Mouse (Mus musculus): ENCODE data around the gene Phtf2. TPM values are rescaled to one million over a fixed set of nuclear protein-coding genes. Genes with fewer than 3 reads are reported as not detected.

The Phtf2 gene
- 55.8 TPM for polyA plus RNA-seq (2017; shearing (Covaris generic))

DNA sequence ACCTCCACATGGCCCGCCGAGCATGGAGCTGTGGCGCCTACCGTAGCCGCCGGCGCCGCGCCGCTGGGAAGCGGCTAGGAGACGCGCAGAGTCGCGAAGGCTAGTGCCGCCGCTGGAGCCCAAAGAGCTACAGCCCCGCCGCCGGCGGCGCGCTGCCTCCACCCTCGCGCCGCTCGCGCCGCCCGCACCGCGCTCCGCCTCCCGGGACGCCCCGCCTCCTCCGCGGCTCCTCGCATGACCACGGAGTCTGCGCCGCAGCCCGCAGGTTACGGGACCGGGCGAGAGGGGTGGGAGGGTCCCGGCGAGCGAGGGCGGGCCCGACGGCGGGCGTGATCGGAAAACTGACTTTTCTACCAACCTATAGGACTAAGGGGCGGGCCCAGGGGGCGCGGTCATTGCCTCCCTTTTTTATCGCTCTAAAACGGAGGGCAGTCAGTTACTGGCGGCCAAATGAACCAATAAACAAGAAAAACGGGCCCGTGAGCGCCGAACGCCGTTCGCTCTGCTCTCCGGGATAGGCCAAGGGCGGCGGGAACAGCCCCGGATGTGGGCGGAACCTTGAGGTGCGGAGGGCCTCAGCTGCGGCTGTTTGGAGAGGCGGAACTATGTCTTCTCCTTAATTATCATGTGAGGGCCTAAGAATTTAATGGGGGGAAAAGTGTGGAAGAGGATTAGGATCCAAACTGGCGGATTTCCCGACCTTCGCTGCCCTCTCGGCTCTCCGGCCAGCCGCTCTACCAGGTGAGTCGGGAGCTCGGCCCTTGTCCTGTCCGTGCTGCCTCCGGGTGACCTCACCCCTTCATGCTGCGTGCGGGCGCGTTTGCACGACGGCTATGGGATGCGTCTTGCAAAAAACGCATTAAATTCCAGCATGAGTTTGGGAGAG, at the start of gene Phtf2, which contains the start of gene Tmem60:
TSS of gene Phtf2 (minus strand) at position 210 of the 886 bp plus-strand sequence.
TSS of gene Tmem60 (plus strand) at position 277 of the 886 bp plus-strand sequence.

Other genes with a start within 250 kb of the Phtf2 start
- gene Tmem60, start 67 bp upstream of the Phtf2 start, polyA plus RNA-seq (2017; shearing (Covaris generic)), result 59.0 TPM
- 20.2 TPM for gene Rsbn1l, start 74.3 kb upstream of the Phtf2 start, polyA plus RNA-seq (2017; shearing (Covaris generic))
- gene Ptpn12, start 173.8 kb upstream of the Phtf2 start, polyA plus RNA-seq (2017; shearing (Covaris generic)), result 4.7 TPM